Mouse (Mus musculus): Measurements from ENCODE around the gene Zfp976. TPM values are rescaled to one million over a fixed set of nuclear protein-coding genes. Genes with fewer than 3 reads are reported as not detected.

Zfp976 gene
- 2.2 TPM for polyA plus RNA-seq (2017; shearing (Covaris generic))

DNA sequence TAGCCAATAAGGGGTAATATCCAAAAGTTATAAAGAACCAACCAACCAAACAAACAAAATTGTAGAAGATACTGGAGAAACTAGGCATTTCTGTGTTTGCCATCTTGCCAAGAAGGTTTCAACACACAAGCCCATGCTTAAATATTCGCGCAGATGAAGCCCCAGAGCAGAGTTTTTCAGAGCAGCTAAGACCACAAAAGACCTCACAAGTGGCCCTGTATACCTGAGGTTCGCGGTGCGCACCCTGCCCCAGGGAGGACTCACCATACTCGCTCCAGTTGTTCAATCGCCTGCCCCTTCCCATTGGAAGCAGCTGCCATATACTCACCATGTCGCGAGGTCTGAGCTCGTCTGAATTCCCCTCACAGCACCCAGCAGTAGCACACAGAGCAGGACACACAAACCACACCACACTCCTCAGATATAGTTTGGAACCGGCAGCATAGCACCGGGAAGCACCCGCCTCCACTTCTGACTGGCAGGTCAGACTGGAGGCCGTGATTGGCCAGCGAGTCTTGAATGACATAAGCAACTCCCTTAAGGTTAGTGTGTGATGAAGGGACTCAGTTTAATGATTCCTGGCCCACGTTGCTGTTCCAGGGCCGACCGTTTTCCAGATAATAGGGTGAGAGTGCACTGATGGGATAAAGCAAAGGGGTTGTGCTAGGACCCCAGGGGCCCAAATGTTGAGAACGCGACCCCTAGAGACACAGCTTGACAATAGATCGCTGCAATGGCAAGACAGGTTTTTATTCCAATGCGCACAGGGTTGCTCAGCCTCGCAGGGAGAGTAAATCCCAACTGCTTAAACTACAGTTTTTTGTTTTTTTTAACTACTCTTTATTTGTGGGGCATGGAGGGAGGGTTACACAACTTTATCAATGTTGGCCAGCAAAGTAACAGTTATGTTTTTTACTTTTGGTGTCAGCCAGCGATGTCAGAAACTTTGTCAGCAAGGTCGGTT lies at the start of gene Zfp976:
Zfp976 (minus strand) TSS at position 437 of the 964 bp plus-strand sequence.

DNA sequence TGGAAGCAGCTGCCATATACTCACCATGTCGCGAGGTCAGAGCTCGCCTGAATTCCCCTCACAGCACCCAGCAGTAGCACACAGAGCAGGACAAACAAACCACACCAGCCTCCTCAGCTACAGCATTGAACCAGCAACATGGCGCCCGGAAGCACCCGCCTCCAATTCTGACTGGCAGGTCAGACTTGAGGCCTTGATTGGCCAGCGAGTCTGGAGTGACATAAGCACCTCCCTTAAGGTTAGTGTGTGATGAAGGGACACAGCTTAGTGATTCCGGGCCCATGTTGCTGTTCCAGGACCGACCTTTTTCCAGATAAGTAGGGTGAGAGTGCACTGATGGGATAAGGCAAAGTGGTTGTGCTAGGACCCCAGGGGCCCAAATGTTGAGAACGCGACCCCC lies 50.0 kb downstream of the Zfp976 start, which contains the start of gene Zfp977:
Zfp977 (minus strand) TSS at position 135 of the 400 bp plus-strand sequence.

DNA sequence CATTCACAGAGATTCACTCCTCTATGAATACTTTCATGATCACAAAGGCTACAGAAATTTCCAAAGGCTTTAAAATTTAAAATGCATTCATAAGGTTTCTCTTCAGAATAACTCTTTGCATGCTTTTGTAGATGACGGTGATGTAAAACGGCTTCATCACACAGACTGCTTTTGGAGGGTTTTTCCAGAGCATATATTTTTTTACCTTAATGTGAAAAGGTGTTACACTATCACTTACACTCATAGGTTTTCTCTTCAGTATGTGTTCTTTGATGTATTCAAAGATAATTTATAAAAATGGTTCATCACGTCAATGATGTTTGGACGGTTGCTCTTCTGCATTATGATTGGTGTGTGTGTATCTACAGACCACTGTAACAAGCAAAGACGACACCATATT lies 63.9 kb downstream of the Zfp976 start, which contains the start of gene Gm21028:
Gm21028 (minus strand) TSS at position 101 of the 400 bp plus-strand sequence.

Other genes with a start within 250 kb of the Zfp976 start
- gene 4933421I07Rik, start 194.5 kb downstream of the Zfp976 start, polyA plus RNA-seq (2017; shearing (Covaris generic)): not detected
- gene Zfp141, start 136.8 kb downstream of the Zfp976 start, polyA plus RNA-seq (2017; shearing (Covaris generic)): 32.4 TPM
- not detected for gene Gm21028, start 64.0 kb downstream of the Zfp976 start, polyA plus RNA-seq (2017; shearing (Covaris generic))
- gene Zfp977, start 50.0 kb downstream of the Zfp976 start, polyA plus RNA-seq (2017; shearing (Covaris generic)): not detected
- 4.4 TPM for gene Zfp975, start 50.2 kb upstream of the Zfp976 start, polyA plus RNA-seq (2017; shearing (Covaris generic))
- not detected for gene Gm17067, start 84.4 kb upstream of the Zfp976 start, polyA plus RNA-seq (2017; shearing (Covaris generic))
- not detected for gene Vmn2r62, start 150.9 kb upstream of the Zfp976 start, polyA plus RNA-seq (2017; shearing (Covaris generic))
- gene Gm2381, start 224.6 kb upstream of the Zfp976 start, polyA plus RNA-seq (2017; shearing (Covaris generic)): not detected

Measured in activated CD4-positive, CD25-positive, alpha-beta regulatory T cell, adult 9 weeks (primary cell).